In the genomic region with DNA sequence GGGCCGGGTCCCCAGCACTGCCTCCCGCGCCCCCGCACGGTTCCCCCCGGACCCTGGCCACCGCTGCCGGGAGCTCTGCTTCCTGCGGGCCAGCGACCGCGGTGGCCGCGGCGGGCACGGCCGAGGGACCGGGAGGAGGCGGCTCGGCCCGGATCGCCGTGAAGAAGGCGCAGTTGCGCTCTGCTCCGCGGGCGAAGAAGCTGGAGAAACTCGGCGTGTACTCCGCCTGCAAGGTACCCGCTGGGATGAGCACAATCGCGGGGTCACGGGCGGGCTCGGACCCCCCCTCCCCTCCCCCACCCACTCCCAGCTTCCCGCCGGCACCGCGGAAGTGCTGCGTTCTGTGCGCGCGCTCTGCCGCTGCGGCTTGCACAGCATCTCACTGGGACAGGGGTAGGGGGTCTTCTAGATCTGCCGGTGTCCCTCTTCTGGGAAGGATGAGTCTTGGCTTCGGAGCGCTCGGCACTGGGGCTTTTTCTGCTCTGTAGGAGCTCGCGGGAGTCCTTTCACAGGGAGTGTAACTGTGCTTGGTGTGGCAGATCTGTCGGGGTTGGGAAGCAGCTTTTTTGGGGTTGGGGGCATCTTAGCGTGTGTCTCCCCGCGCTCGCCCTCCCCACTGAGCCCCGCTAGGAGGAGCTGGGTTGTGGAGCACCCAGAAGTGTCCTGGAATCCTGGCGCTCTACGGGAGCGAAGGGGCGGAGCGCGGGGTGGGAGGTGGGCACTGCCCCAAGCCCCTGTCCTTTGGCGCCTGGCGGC, we compare ENCODE assay signal across 8 mouse cellular contexts. TPM values are rescaled to one million over a fixed set of nuclear protein-coding genes. Genes with fewer than 3 reads are reported as not detected.
DNase-seq lines count a peak whose midpoint lies in the region; ATAC-seq lines count a peak whose summit lies in the region.

No protein-coding gene starts in this region.

- peak; percentile 32 for DNase-seq in right cerebral cortex, adult 18-20 months
- no peak for DNase-seq in right cerebral cortex, postnatal 36 days (ENCODE audit: low spot score in 2 of 2)
- peak; percentile 24 for DNase-seq in embryo, embryonic 11.5 days (ENCODE audit: low read depth, low spot score)
- peak; percentile 82 for DNase-seq in heart, embryonic 10.5 days (ENCODE audit: low spot score)
- peak; percentile 73 for DNase-seq in testis, postnatal 10 days (ENCODE audit: low spot score)

- H3K4me2 ChIP-seq in kidney, embryonic 14.5 days (replicated peaks; ENCODE audit: low read depth, low read length), result peak overlapping the region; percentile 98
- H3K4me2 ChIP-seq in liver, embryonic 15.5 days, result peak overlapping the region; percentile 97
- H3K4me2 ChIP-seq in neural tube, embryonic 12.5 days (replicated peaks), result peak overlapping the region; percentile 89

- WGBS in heart, embryonic 10.5 days, result under 1% methylated on average over 64 of the region's 67 CpGs
- 1% methylated on average over 50 of the region's 67 CpGs for WGBS in kidney, embryonic 14.5 days
- under 1% methylated on average over 66 of the region's 67 CpGs for WGBS in liver, embryonic 15.5 days (ENCODE audit: insufficient replicate concordance)
- under 1% methylated on average over 67 of the region's 67 CpGs for WGBS in neural tube, embryonic 12.5 days

- H3K4me1 ChIP-seq in heart, embryonic 10.5 days, result peaks cover 31% of the 10 kb centered on the region
- peaks cover 28% of the 10 kb centered on the region for H3K4me1 ChIP-seq in kidney, embryonic 14.5 days (ENCODE audit: control insufficient read depth, insufficient read depth, low read length)
- H3K4me1 ChIP-seq in liver, embryonic 15.5 days (replicated peaks), result peaks cover 49% of the 10 kb centered on the region
- H3K4me1 ChIP-seq in neural tube, embryonic 12.5 days, result peaks cover 16% of the 10 kb centered on the region

- H3K9ac ChIP-seq in kidney, embryonic 14.5 days (ENCODE audit: low read depth, low read length), result peak overlapping the region; percentile 93
- H3K9ac ChIP-seq in liver, embryonic 15.5 days, result peak overlapping the region; percentile 92
- peak overlapping the region; percentile 96 for H3K9ac ChIP-seq in neural tube, embryonic 12.5 days

- no peaks in the 10 kb centered on the region for H3K36me3 ChIP-seq in heart, embryonic 10.5 days
- no peaks in the 10 kb centered on the region for H3K36me3 ChIP-seq in kidney, embryonic 14.5 days (ENCODE audit: control insufficient read depth, insufficient read depth, low read length)
- H3K36me3 ChIP-seq in liver, embryonic 15.5 days (replicated peaks), result no peaks in the 10 kb centered on the region
- no peaks in the 10 kb centered on the region for H3K36me3 ChIP-seq in neural tube, embryonic 12.5 days

- H3K27ac ChIP-seq in heart, embryonic 10.5 days, result peak overlapping the region; percentile 99
- H3K27ac ChIP-seq in kidney, embryonic 14.5 days (ENCODE audit: low read depth, low read length), result peak overlapping the region; percentile 88
- H3K27ac ChIP-seq in liver, embryonic 15.5 days (replicated peaks), result peak overlapping the region; percentile 95
- H3K27ac ChIP-seq in neural tube, embryonic 12.5 days, result peak overlapping the region; percentile 96

- peak; percentile 56 for ATAC-seq in kidney, embryonic 14.5 days (ENCODE audit: low FRiP score, low TSS enrichment)
- ATAC-seq in liver, embryonic 15.5 days (ENCODE audit: insufficient read depth), result peak; percentile 59
- ATAC-seq in neural tube, embryonic 12.5 days (ENCODE audit: low FRiP score, low read depth), result peak; percentile 76

- no peaks in the 10 kb centered on the region for H3K27me3 ChIP-seq in heart, embryonic 10.5 days (ENCODE audit: insufficient read depth, poor library complexity, severe bottlenecking)
- H3K27me3 ChIP-seq in kidney, embryonic 14.5 days (ENCODE audit: control insufficient read depth, insufficient read depth, low read length), result no peaks in the 10 kb centered on the region
- no peaks in the 10 kb centered on the region for H3K27me3 ChIP-seq in liver, embryonic 15.5 days
- no peaks in the 10 kb centered on the region for H3K27me3 ChIP-seq in neural tube, embryonic 12.5 days (replicated peaks)

- no peaks in the 10 kb centered on the region for H3K9me3 ChIP-seq in heart, embryonic 10.5 days
- H3K9me3 ChIP-seq in kidney, embryonic 14.5 days (ENCODE audit: control insufficient read depth, low read length), result no peaks in the 10 kb centered on the region
- no peaks in the 10 kb centered on the region for H3K9me3 ChIP-seq in liver, embryonic 15.5 days (replicated peaks)
- no peaks in the 10 kb centered on the region for H3K9me3 ChIP-seq in neural tube, embryonic 12.5 days

- peak overlapping the region; percentile 80 for H3K4me3 ChIP-seq in heart, embryonic 10.5 days
- H3K4me3 ChIP-seq in kidney, embryonic 14.5 days (ENCODE audit: low read length), result peak overlapping the region; percentile 86
- H3K4me3 ChIP-seq in liver, embryonic 15.5 days (replicated peaks), result peak overlapping the region; percentile 92
- peak overlapping the region; percentile 98 for H3K4me3 ChIP-seq in neural tube, embryonic 12.5 days

RNA-seq across cellular contexts. Expression of a gene that starts 0.9 kb away (rescaled TPM):
- polyA plus RNA-seq in heart, embryonic 10.5 days (2016; fragmentation: Nextera tagmentation; extraction: Ambion mirVana), result 4.1 and 5.9 TPM in 2 replicates
- 4.4 and 5.8 TPM in 2 replicates for polyA plus RNA-seq in kidney, embryonic 14.5 days (2014; fragmentation: Nextera tagmentation; extraction: Ambion mirVana)
- 4.2 and 5.5 TPM in 2 replicates for polyA plus RNA-seq in liver, embryonic 15.5 days (2015; fragmentation: Nextera tagmentation; extraction: Ambion mirVana)
- 3.9 and 7.1 TPM in 2 replicates for polyA plus RNA-seq in neural tube, embryonic 12.5 days (2016; fragmentation: Nextera tagmentation; extraction: Ambion mirVana)

RNA-seq across cellular contexts. Expression of a gene that starts 28.3 kb away (rescaled TPM):
- 0.27 and 0.34 TPM in 2 replicates for polyA plus RNA-seq in heart, embryonic 10.5 days (2016; fragmentation: Nextera tagmentation; extraction: Ambion mirVana)
- 0.35 and 0.50 TPM in 2 replicates for polyA plus RNA-seq in kidney, embryonic 14.5 days (2014; fragmentation: Nextera tagmentation; extraction: Ambion mirVana)
- polyA plus RNA-seq in liver, embryonic 15.5 days (2015; fragmentation: Nextera tagmentation; extraction: Ambion mirVana), result 0.05 and 0.13 TPM in 2 replicates
- 0.30 and 0.45 TPM in 2 replicates for polyA plus RNA-seq in neural tube, embryonic 12.5 days (2016; fragmentation: Nextera tagmentation; extraction: Ambion mirVana)

Comparison
In these comparisons a context has a peak if more than half of its experiments do, and no peak if none do; other contexts are left out.
1. DNase-seq: peak in right cerebral cortex, adult 18-20 months (single experiment), embryo, embryonic 11.5 days (single experiment), heart, embryonic 10.5 days (single experiment) and testis, postnatal 10 days (single experiment); none in right cerebral cortex, postnatal 36 days (0 of 2).
2. Peak in every context shown above with its lines, with median percentiles within 50 percentile points of each other: H3K27ac ChIP-seq, H3K4me3 ChIP-seq, ATAC-seq, H3K4me2 ChIP-seq and H3K9ac ChIP-seq.